Mouse (Mus musculus): ENCODE data around the gene Snx5.

DNA sequence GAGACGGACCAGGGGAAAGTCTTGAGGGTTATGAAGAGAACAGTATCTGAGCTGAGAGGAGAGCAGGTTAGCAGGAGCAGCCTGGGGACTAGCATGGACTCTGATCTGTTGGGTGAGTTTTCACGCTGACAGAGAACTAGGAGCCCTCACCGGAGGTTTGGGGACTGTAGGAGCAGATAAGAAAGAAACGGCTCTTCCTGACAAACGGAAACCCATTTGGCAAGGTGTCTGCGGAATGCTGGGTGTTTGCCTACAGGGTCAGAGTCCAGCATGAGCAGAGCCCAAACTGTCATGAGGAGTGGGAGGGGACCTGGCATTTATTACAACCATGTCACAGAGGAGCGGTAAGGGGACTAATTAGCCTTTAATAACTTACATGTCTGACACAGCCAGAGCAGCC, 40.2 kb downstream of the Snx5 start:
- TF ChIP-seq CTCF (IDR thresholded peaks at IDR 0.05 in 2 of 3, conservative IDR thresholded peaks at IDR 0.05 in 1 of 3; ENCODE audit: control insufficient read depth in 1 of 3, insufficient read depth in 1 of 3, low read depth in 2 of 3, low read length in 3 of 3, poor library complexity in 1 of 3, severe bottlenecking in 1 of 3) (no peak), POLR2A (IDR thresholded peaks at IDR 0.05; ENCODE audit: control insufficient read depth in 1 of 2, insufficient read depth in 1 of 2, low read depth in 1 of 2, low read length in 2 of 2, poor library complexity in 1 of 2) (peak in 1 of 2 experiments; percentile 48; a peak in 1 of 4 replicates), E2F4 (IDR thresholded peaks at IDR 0.05; ENCODE audit: borderline replicate concordance, low read depth, low read length) (no peak)
